Mouse (Mus musculus): ENCODE measurements around the gene Flywch1. TPM values are rescaled to one million over a fixed set of nuclear protein-coding genes. Genes with fewer than 3 reads are reported as not detected.

Gene Flywch1
- polyA plus RNA-seq, 1 experiment from 2014 or later, result 220 TPM

DNA sequence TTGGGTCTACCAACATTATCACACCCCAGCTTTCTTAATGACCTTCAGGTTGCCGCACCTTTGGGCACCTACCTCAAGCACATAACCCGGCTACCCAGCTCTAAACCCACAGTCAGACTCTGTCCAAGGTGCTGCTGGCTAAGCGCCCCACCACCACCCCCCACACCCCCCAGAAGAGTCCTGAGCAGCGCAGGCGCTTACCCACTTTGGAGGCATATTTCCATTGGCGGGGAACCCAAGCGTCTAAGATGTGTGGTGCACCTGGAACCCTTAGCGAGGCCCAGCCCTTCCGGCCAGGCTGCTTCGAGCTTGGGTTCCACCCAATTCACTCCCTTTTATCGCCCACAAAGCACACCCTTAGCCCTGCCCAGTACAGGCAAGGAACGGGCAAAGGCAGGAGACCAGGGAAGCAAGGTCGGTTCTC is 30.8 kb downstream of the Flywch1 start, which contains the start of gene Paqr4:
Paqr4 (minus strand) TSS at position 270 of the 424 bp plus-strand sequence.
- Histone ChIP-seq H3K4me1 (peaks cover 45% of the 10 kb centered on the region), H3K9me3 (no peaks in the 10 kb centered on the region), H3K9ac (replicated peaks) (peak within 1 kb of the TSS; percentile 64), H3K27me3 (peaks cover 60% of the 10 kb centered on the region), H3K27ac (replicated peaks) (peak within 1 kb of the TSS; percentile 79), H3K4me2 (replicated peaks) (peak within 1 kb of the TSS; percentile 66), H3K4me3 (peak within 1 kb of the TSS; percentile 69), H3K36me3 (peaks cover 19% of the 10 kb centered on the region)
- 12% methylated on average over 13 of the region's 13 CpGs for WGBS
- ATAC-seq (ENCODE audit: low FRiP score, low read depth), result peak; percentile 0; the same call in 1 of the 2 replicates

DNA sequence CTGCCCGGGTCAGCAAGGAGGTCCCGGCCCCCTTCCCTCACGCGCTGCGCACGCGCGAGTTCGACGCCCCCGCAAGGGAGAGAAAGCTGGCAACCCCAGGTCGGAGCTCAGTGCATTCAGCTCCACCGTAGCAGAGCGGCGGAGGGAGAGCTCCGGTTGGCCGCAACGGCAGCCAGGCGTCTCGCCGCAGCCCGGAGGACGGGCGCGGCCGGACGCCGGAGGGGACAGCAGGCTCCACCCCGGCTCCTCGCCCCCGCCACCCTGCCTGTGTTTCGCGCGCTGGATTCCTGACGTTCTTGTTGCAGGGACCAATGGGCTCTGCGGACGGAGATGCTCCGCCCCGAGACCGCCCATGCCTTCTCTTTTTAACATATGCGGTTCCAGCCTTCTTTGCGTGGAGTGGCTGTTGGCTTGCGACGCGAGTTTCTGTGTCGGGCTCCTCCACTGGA is 31.2 kb downstream of the Flywch1 start:
- peak overlapping the region; percentile 69 for H3K4me3 ChIP-seq
- H3K27ac ChIP-seq (replicated peaks), result peak overlapping the region; percentile 79

GRCm38 (mm10) chr17:23739202-23740135 is 31.9 kb downstream of the Flywch1 start:
- H3K36me3 ChIP-seq, result peaks cover 31% of the 10 kb centered on the region
- peaks cover 34% of the 10 kb centered on the region for H3K4me1 ChIP-seq
- under 1% methylated on average over 48 of the region's 48 CpGs for WGBS
- H3K4me2 ChIP-seq (replicated peaks), result peak overlapping the region; percentile 66
- peaks cover 49% of the 10 kb centered on the region for H3K27me3 ChIP-seq
- H3K9ac ChIP-seq (replicated peaks), result peak overlapping the region; percentile 64
- no peaks in the 10 kb centered on the region for H3K9me3 ChIP-seq
- peak overlapping the region; percentile 69 for H3K4me3 ChIP-seq
- H3K27ac ChIP-seq (replicated peaks), result peak overlapping the region; percentile 79
- peak; percentile 44 for ATAC-seq (ENCODE audit: low FRiP score, low read depth)

More for the DNA sequence above, 31.2 kb downstream of the Flywch1 start:
- Histone ChIP-seq H3K9me3 (no peaks in the 10 kb centered on the region), H3K36me3 (peaks cover 24% of the 10 kb centered on the region), H3K27me3 (peaks cover 56% of the 10 kb centered on the region), H3K4me1 (peaks cover 41% of the 10 kb centered on the region), H3K4me2 (replicated peaks) (peak overlapping the region; percentile 66), H3K9ac (replicated peaks) (peak overlapping the region; percentile 64)
- WGBS, result under 1% methylated on average over 46 of the region's 46 CpGs
- ATAC-seq (ENCODE audit: low FRiP score, low read depth), result peak; percentile 81

GRCm38 (mm10) chr17:23738836-23739201 is 32.6 kb downstream of the Flywch1 start:
- H3K9me3 ChIP-seq, result no peaks in the 10 kb centered on the region
- H3K4me3 ChIP-seq, result peak overlapping the region; percentile 69
- peaks cover 37% of the 10 kb centered on the region for H3K36me3 ChIP-seq
- H3K27ac ChIP-seq (replicated peaks), result peak overlapping the region; percentile 79
- peak overlapping the region; percentile 66 for H3K4me2 ChIP-seq (replicated peaks)
- no peak for ATAC-seq (ENCODE audit: low FRiP score, low read depth)
- peaks cover 31% of the 10 kb centered on the region for H3K4me1 ChIP-seq
- H3K27me3 ChIP-seq, result peaks cover 42% of the 10 kb centered on the region
- H3K9ac ChIP-seq (replicated peaks), result peak overlapping the region; percentile 64
- 38% methylated on average over 2 of the region's 2 CpGs for WGBS

DNA sequence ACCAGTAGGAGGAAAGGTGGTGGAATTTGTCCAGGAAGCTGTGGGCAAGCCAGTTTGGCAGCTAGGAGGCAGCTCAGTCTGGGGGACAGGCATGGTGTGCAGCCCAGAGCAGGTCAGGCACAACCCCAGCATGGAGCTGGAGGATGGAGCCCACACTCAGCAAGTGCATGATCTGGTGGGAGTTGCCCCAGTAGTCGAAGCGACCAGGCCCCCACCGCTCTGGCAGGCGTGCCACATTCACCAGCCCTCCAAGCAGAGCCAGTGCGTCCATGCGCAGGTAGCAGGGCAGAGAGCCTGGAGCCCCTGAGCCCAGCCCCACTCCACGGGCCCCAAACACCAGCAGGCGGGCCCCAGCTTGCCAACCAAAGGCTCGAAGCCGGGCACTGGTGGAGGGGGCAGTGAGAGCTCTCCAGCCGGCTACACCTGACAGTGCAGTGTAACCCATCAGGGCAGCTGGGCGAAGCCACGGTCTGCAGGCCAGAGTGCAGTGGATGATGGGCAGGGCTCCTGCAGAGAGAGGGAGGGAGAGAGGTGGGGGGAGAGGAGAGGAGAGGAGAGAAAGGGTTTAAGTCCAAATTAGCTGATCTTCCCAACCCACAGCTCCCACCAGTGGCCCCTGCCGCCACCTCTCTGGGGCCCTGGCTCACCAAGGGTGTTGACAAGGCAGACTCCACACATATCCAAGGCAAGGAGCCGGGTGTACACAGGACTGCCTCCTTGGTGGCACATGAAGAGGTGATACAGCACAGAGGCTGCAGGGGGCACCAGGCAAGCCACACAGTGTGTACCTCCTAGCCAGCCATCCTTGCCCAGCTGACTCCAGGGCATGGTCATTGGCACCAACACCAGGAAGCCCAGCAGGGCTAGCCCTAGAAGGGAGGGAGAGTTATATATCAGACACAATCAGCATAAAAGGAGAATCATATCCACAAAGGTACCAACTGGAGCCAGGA is 33.6 kb downstream of the Flywch1 start:
- ATAC-seq (ENCODE audit: low FRiP score, low read depth), result no peak
- Histone ChIP-seq H3K9ac (replicated peaks) (peak overlapping the region; percentile 24; the same call in 1 of the 2 replicates), H3K4me3 (no peak overlapping the region), H3K9me3 (no peaks in the 10 kb centered on the region), H3K27ac (replicated peaks) (no peak overlapping the region), H3K4me1 (peaks cover 31% of the 10 kb centered on the region), H3K4me2 (replicated peaks) (peak overlapping the region; percentile 66), H3K27me3 (peaks cover 32% of the 10 kb centered on the region), H3K36me3 (peaks cover 38% of the 10 kb centered on the region)
- WGBS, result 59% methylated on average over 15 of the region's 15 CpGs

GRCm38 (mm10) chr17:23734341-23734740 is 37.1 kb downstream of the Flywch1 start:
- ATAC-seq (ENCODE audit: low FRiP score, low read depth), result no peak
- Histone ChIP-seq H3K9me3 (no peaks in the 10 kb centered on the region), H3K36me3 (peaks cover 38% of the 10 kb centered on the region), H3K9ac (replicated peaks) (no peak overlapping the region), H3K4me1 (peaks cover 17% of the 10 kb centered on the region), H3K27me3 (peaks cover 8% of the 10 kb centered on the region; the same call in 1 of the 2 replicates), H3K27ac (replicated peaks) (no peak overlapping the region), H3K4me3 (no peak overlapping the region), H3K4me2 (replicated peaks) (no peak overlapping the region)
- 85% methylated on average over 1 of the region's 1 CpGs for WGBS

- Histone ChIP-seq H3K27ac (replicated peaks) (no peak overlapping the region), H3K4me2 (replicated peaks) (no peak overlapping the region), H3K4me3 (no peak overlapping the region), H3K9ac (replicated peaks) (no peak overlapping the region), H3K9me3 (no peaks in the 10 kb centered on the region), H3K4me1 (peaks cover 14% of the 10 kb centered on the region), H3K27me3 (no peaks in the 10 kb centered on the region), H3K36me3 (peaks cover 17% of the 10 kb centered on the region)
- ATAC-seq (ENCODE audit: low FRiP score, low read depth), result no peak
- WGBS, result 82% methylated on average over 1 of the region's 1 CpGs
These were observed 41.0 kb downstream of the Flywch1 start for GRCm38 (mm10) chr17:23730441-23730840.

GRCm38 (mm10) chr17:23726758-23727142 is 44.7 kb downstream of the Flywch1 start:
- H3K27me3 ChIP-seq, result no peaks in the 10 kb centered on the region
- peaks cover 14% of the 10 kb centered on the region for H3K4me1 ChIP-seq
- H3K9me3 ChIP-seq, result no peaks in the 10 kb centered on the region
- 1% methylated on average over 19 of the region's 20 CpGs for WGBS
- H3K4me3 ChIP-seq, result peak overlapping the region; percentile 93
- H3K36me3 ChIP-seq, result no peaks in the 10 kb centered on the region
- H3K4me2 ChIP-seq (replicated peaks), result peak overlapping the region; percentile 95
- H3K9ac ChIP-seq (replicated peaks), result peak overlapping the region; percentile 76
- ATAC-seq (ENCODE audit: low FRiP score, low read depth), result peak; percentile 78
- H3K27ac ChIP-seq (replicated peaks), result peak overlapping the region; percentile 65

GRCm38 (mm10) chr17:23725999-23726757 is 45.2 kb downstream of the Flywch1 start, which contains the start of gene Pkmyt1:
TSS of gene Pkmyt1 (plus strand) at chr17:23726336.
- Histone ChIP-seq H3K4me3 (peak within 1 kb of the TSS; percentile 93), H3K4me2 (replicated peaks) (peak within 1 kb of the TSS; percentile 95), H3K9ac (replicated peaks) (peak within 1 kb of the TSS; percentile 76), H3K27ac (replicated peaks) (peak within 1 kb of the TSS; percentile 65), H3K4me1 (peaks cover 14% of the 10 kb centered on the region), H3K27me3 (no peaks in the 10 kb centered on the region), H3K9me3 (no peaks in the 10 kb centered on the region), H3K36me3 (no peaks in the 10 kb centered on the region)
- ATAC-seq (ENCODE audit: low FRiP score, low read depth), result peak; percentile 94
- 2% methylated on average over 65 of the region's 73 CpGs for WGBS

- no peak overlapping the region for H3K27ac ChIP-seq (replicated peaks)
- H3K4me2 ChIP-seq (replicated peaks), result peak overlapping the region; percentile 95
- no peaks in the 10 kb centered on the region for H3K27me3 ChIP-seq
- H3K9me3 ChIP-seq, result no peaks in the 10 kb centered on the region
- H3K4me1 ChIP-seq, result peaks cover 14% of the 10 kb centered on the region
- no peak for ATAC-seq (ENCODE audit: low FRiP score, low read depth)
- peak overlapping the region; percentile 42; the same call in 1 of the 2 replicates for H3K9ac ChIP-seq (replicated peaks)
- H3K36me3 ChIP-seq, result no peaks in the 10 kb centered on the region
- WGBS, result 69% methylated on average over 4 of the region's 4 CpGs
- peak overlapping the region; percentile 93 for H3K4me3 ChIP-seq
These were observed 45.9 kb downstream of the Flywch1 start for GRCm38 (mm10) chr17:23725477-23725876.
